Mouse (Mus musculus) neural tube, embryonic 10.5 days (tissue): ENCODE measurements around the gene Tbc1d24.

ENCODE experiments used
- DNase-seq: peaks from one replicate; pipeline ENCODE4 v3.0.0-alpha.2; 2017; ENCODE audit warnings: low spot score; ENCODE audit errors: extremely low spot score

The Tbc1d24 gene

GRCm38 (mm10) chr17:24210591-24210990 is 5.2 kb upstream of the Tbc1d24 start:
- no peak for DNase-seq

GRCm38 (mm10) chr17:24209916-24210240 is 4.5 kb upstream of the Tbc1d24 start:
- DNase-seq, result no peak

GRCm38 (mm10) chr17:24209043-24209915 is 3.9 kb upstream of the Tbc1d24 start, which contains the start of gene Ntn3:
Gene Ntn3, minus strand, starts transcription at chr17:24209531.
- DNase-seq, result peak; percentile 82

- DNase-seq, result no peak
Observed at GRCm38 (mm10) chr17:24208641-24209042, 3.3 kb upstream of the Tbc1d24 start.

- peak; percentile 24 for DNase-seq
Observed at GRCm38 (mm10) chr17:24207768-24208640, 2.6 kb upstream of the Tbc1d24 start.

- DNase-seq, result peak; percentile 64
Observed at GRCm38 (mm10) chr17:24206451-24207351, 1.3 kb upstream of the Tbc1d24 start.

GRCm38 (mm10) chr17:24205908-24206361 is 573 bp upstream of the Tbc1d24 start:
- no peak for DNase-seq

GRCm38 (mm10) chr17:24204846-24205245 is 516 bp downstream of the Tbc1d24 start:
- peak; percentile 17 for DNase-seq

- DNase-seq, result no peak
Observed at GRCm38 (mm10) chr17:24203611-24204534, 1.5 kb downstream of the Tbc1d24 start.

GRCm38 (mm10) chr17:24203068-24203467 is 2.3 kb downstream of the Tbc1d24 start:
- DNase-seq, result no peak

- no peak for DNase-seq
Observed at GRCm38 (mm10) chr17:24201092-24201491, 4.3 kb downstream of the Tbc1d24 start.

GRCm38 (mm10) chr17:24199741-24200140 is 5.6 kb downstream of the Tbc1d24 start:
- DNase-seq, result no peak

GRCm38 (mm10) chr17:24199252-24199651 is 6.1 kb downstream of the Tbc1d24 start:
- no peak for DNase-seq

- DNase-seq, result no peak
Observed at GRCm38 (mm10) chr17:24197032-24197824, 8.1 kb downstream of the Tbc1d24 start.

- no peak for DNase-seq
Observed at GRCm38 (mm10) chr17:24195349-24195748, 10.0 kb downstream of the Tbc1d24 start.

- DNase-seq, result no peak
Observed at GRCm38 (mm10) chr17:24193769-24194168, 11.6 kb downstream of the Tbc1d24 start.

- DNase-seq, result no peak
Observed at GRCm38 (mm10) chr17:24193268-24193667, 12.1 kb downstream of the Tbc1d24 start.

- no peak for DNase-seq
Observed at GRCm38 (mm10) chr17:24192848-24193247, 12.5 kb downstream of the Tbc1d24 start.

GRCm38 (mm10) chr17:24191481-24191880 is 13.9 kb downstream of the Tbc1d24 start:
- no peak for DNase-seq
